ENCODE assay signal across 8 mouse cellular contexts in the genomic region with DNA sequence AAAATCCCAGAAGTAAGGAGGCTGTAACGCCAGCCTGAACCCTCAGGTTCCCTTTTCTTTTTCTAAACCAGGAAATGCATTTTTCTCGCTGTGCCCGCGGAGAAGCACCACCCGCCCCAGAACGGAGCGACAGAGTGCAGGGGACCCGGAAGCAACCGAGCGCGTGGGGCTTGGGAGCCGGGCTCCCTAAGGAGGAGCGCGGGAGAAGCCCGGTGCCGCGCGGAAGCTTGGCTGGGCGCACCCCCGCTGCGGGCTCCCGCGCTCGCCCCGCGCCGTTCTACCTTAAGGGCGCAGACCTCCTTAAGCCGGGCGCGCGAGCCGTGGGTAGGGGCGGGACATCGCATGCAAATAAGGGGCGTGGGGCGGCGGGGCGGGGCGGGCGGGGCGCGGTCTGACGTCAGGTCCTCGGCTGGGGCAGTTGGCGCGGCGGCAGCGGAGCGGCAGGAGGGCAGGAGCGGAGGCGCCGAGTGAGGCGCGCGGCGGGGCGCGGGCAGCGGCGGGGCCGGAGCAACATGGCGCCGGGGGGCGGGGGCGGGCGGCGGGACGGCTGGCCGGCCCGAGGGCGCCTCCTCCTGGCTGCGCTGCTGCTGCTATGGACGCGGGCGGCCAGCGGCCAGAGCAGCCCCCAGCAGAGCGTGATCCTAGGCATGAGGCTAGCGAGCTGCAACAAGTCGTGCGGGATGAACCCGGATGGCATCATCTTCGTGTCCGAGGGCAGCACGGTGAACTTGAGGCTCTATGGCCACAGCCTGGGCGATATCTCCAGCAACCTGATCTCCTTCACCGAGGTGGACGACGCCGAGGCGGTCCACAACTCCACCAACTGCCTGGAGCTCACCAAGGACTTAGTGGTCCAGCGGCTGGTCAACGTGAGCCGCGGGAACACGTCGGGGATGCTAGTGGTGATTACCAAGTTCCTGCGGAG. TPM values are rescaled to one million over a fixed set of nuclear protein-coding genes. Genes with fewer than 3 reads are reported as not detected.
A peak's percentile ranks its signal among the peaks of the same experiment; 100 is the strongest.
DNase-seq lines count a peak whose midpoint lies in the region; ATAC-seq and TF ChIP-seq lines count a peak whose summit lies in the region.

A gene (plus strand): TSS at position 440 of the 925 bp plus-strand sequence.

- H3K27me3 ChIP-seq in forebrain, embryonic 15.5 days, result no peaks in the 10 kb centered on the region; the same call in 1 of the 2 replicates
- H3K27me3 ChIP-seq in neural tube, embryonic 14.5 days (ENCODE audit: control insufficient read depth, insufficient read depth, low read length), result no peaks in the 10 kb centered on the region
- no peaks in the 10 kb centered on the region for H3K27me3 ChIP-seq in testis, adult 2 months (ENCODE audit: control insufficient read depth, insufficient read depth, low read length)

- ATAC-seq in forebrain, embryonic 15.5 days (replicated peaks), result peak; percentile 89
- ATAC-seq in neural tube, embryonic 14.5 days (ENCODE audit: low read depth), result peak; percentile 90

- H3K9me3 ChIP-seq in forebrain, embryonic 15.5 days, result no peaks in the 10 kb centered on the region
- no peaks in the 10 kb centered on the region for H3K9me3 ChIP-seq in neural tube, embryonic 14.5 days (ENCODE audit: control insufficient read depth, low read length)

- TF ChIP-seq POLR2A in testis, adult 2 months (IDR thresholded peaks at IDR 0.05; ENCODE audit: control insufficient read depth, low read depth, low read length), result 0 out of 2 replicates have a peak, but pooled peaks have one; percentile 41

- peaks cover 55% of the 10 kb centered on the region for H3K4me1 ChIP-seq in forebrain, embryonic 15.5 days
- H3K4me1 ChIP-seq in neural tube, embryonic 14.5 days (ENCODE audit: control insufficient read depth, insufficient read depth, low read length), result peaks cover 42% of the 10 kb centered on the region
- H3K4me1 ChIP-seq in testis, adult 2 months (ENCODE audit: control insufficient read depth, insufficient read depth, low read length), result peaks cover 16% of the 10 kb centered on the region

- peak; percentile 87 for DNase-seq in ES-CJ7 (ENCODE audit: low read depth, low spot score)
- peak; percentile 88 for DNase-seq in cerebellum, adult 11-12 months
- DNase-seq in heart, postnatal 25 days (ENCODE audit: low spot score), result peak; percentile 78
- DNase-seq in layer of hippocampus, adult 18-20 months (ENCODE audit: low spot score in 2 of 2), result peak; percentile 75 to 86
- DNase-seq in lung, adult 18-20 months, result peak; percentile 91 to 92

- H3K9ac ChIP-seq in forebrain, embryonic 15.5 days (replicated peaks), result peak within 1 kb of the TSS; percentile 80
- H3K9ac ChIP-seq in neural tube, embryonic 14.5 days (replicated peaks; ENCODE audit: low read depth, low read length), result peak within 1 kb of the TSS; percentile 71

- intact Hi-C loops in heart, postnatal 25 days (cut with DNase I), result loop anchor here (1.0 kb wide), 1 partner anchor 102 kb away; a partner anchor contains a TSS

- peak within 1 kb of the TSS; percentile 58 for H3K27ac ChIP-seq in forebrain, embryonic 15.5 days (replicated peaks)
- H3K27ac ChIP-seq in neural tube, embryonic 14.5 days (ENCODE audit: low read depth, low read length), result peak within 1 kb of the TSS; percentile 48; the same call in 1 of the 2 replicates
- peak within 1 kb of the TSS; percentile 71 for H3K27ac ChIP-seq in testis, adult 2 months (ENCODE audit: control insufficient read depth, insufficient read depth, low read depth, low read length)

- peak within 1 kb of the TSS; percentile 58 for H3K4me2 ChIP-seq in forebrain, embryonic 15.5 days (replicated peaks)
- H3K4me2 ChIP-seq in neural tube, embryonic 14.5 days (ENCODE audit: low read depth, low read length), result peak within 1 kb of the TSS; percentile 81

- under 1% methylated on average over 89 of the region's 98 CpGs for WGBS in forebrain, embryonic 15.5 days
- WGBS in neural tube, embryonic 14.5 days, result under 1% methylated on average over 79 of the region's 98 CpGs

- peak within 1 kb of the TSS; percentile 79 for H3K4me3 ChIP-seq in forebrain, embryonic 15.5 days
- H3K4me3 ChIP-seq in neural tube, embryonic 14.5 days (ENCODE audit: low read depth, low read length), result peak within 1 kb of the TSS; percentile 65
- peak within 1 kb of the TSS; percentile 88 for H3K4me3 ChIP-seq in testis, adult 2 months (ENCODE audit: control insufficient read depth, low read depth, low read length)

- no peaks in the 10 kb centered on the region for H3K36me3 ChIP-seq in forebrain, embryonic 15.5 days
- H3K36me3 ChIP-seq in neural tube, embryonic 14.5 days (ENCODE audit: control insufficient read depth, insufficient read depth, low read length), result no peaks in the 10 kb centered on the region
- H3K36me3 ChIP-seq in testis, adult 2 months (ENCODE audit: control insufficient read depth, insufficient read depth, low read length), result no peaks in the 10 kb centered on the region

- TF ChIP-seq CTCF in testis, adult 2 months (IDR thresholded peaks at IDR 0.05; ENCODE audit: control insufficient read depth, insufficient read depth, insufficient replicate concordance, low read depth, low read length), result no peak

RNA-seq across cellular contexts. Expression of the gene that starts here (rescaled TPM):
- polyA plus RNA-seq in forebrain, embryonic 15.5 days (2015; fragmentation: Nextera tagmentation; extraction: Ambion mirVana), result 9.8 and 9.9 TPM in 2 replicates
- 1 to 10 TPM; 4.1 to 4.3 TPM for total RNA-seq in heart, postnatal 25 days (2021)
- 10 to 100 TPM; 15.6 to 16.6 TPM for total RNA-seq in layer of hippocampus, adult 18-20 months (2021)
- 8.8 and 9.8 TPM in 2 replicates for polyA plus RNA-seq in neural tube, embryonic 14.5 days (2014; fragmentation: Nextera tagmentation; extraction: Ambion mirVana)
- polyA plus RNA-seq in testis, adult 2 months (2012; rRNA removed), result 14.1 and 14.6 TPM in 2 replicates

Comparison
In these comparisons a context has a peak if more than half of its experiments do, and no peak if none do; other contexts are left out.
1. Peak in every context shown above with its lines: DNase-seq, ATAC-seq, H3K4me3 ChIP-seq and H3K27ac ChIP-seq.